Comparison of ENCODE assay signal across 24 mouse cellular contexts in genomic region chr17:45240545-45240944, GRCm38 (mm10).
DNase-seq lines count a peak whose midpoint lies in the region; ATAC-seq and TF ChIP-seq lines count a peak whose summit lies in the region.
"Had no signal": no experiment of that assay in that cellular context is flagged by ENCODE, and none has a peak within 500 bp of the region (broad histone marks: within the 10 kb centered on the region; RNA-seq: fewer than 3 reads in every experiment).

No protein-coding gene starts in this region.

- no peaks in the 10 kb centered on the region for H3K79me3 ChIP-seq in C2C12 (ENCODE audit: low read depth)

- H3ac ChIP-seq in C2C12 (ENCODE audit: control insufficient read depth, insufficient read length, low read depth), result peak overlapping the region; percentile 41

- no peak for TF ChIP-seq CTCF in lung, postnatal 0 days (IDR thresholded peaks at IDR 0.05)
- TF ChIP-seq CTCF in C2C12 (IDR thresholded peaks at IDR 0.05; ENCODE audit: control insufficient read depth, insufficient read depth, insufficient read length), result no peak
- TF ChIP-seq CTCF in embryonic fibroblast, embryonic 13.5 days (IDR thresholded peaks at IDR 0.05; ENCODE audit: borderline replicate concordance, insufficient read depth, low read length), result no peak

- H3K4me1 ChIP-seq in lung, postnatal 0 days (ENCODE audit: insufficient read depth, low read depth, low read length), result no peaks in the 10 kb centered on the region
- peaks cover 12% of the 10 kb centered on the region for H3K4me1 ChIP-seq in embryonic fibroblast, embryonic 13.5 days (ENCODE audit: control insufficient read depth, insufficient read depth, low read length)
- peaks cover 5% of the 10 kb centered on the region; the same call in 1 of the 2 replicates for H3K4me1 ChIP-seq in forebrain, embryonic 12.5 days
- H3K4me1 ChIP-seq in forebrain, embryonic 10.5 days, result peaks cover 14% of the 10 kb centered on the region
- H3K4me1 ChIP-seq: forebrain, embryonic 15.5 days had no signal

- H3K27me3 ChIP-seq in lung, postnatal 0 days (replicated peaks; ENCODE audit: insufficient read depth, low read length), result no peaks in the 10 kb centered on the region
- no peaks in the 10 kb centered on the region for H3K27me3 ChIP-seq in C2C12 (ENCODE audit: control insufficient read depth, insufficient read depth, insufficient read length)
- H3K27me3 ChIP-seq in forebrain, embryonic 12.5 days, result no peaks in the 10 kb centered on the region
- 0 out of 2 replicates have a peak, but pooled peaks cover 3% of the 10 kb centered on the region for H3K27me3 ChIP-seq in forebrain, embryonic 10.5 days (ENCODE audit: poor library complexity, severe bottlenecking)
- H3K27me3 ChIP-seq: forebrain, embryonic 15.5 days; hindbrain, embryonic 15.5 days; limb, embryonic 15.5 days had no signal

- H3K4me3 ChIP-seq in lung, postnatal 0 days (ENCODE audit: low read depth, low read length), result no peak overlapping the region
- H3K4me3 ChIP-seq in C2C12 (ENCODE audit: insufficient read depth, poor library complexity, severe bottlenecking), result no peak overlapping the region
- no peak overlapping the region for H3K4me3 ChIP-seq in embryonic fibroblast, embryonic 13.5 days (ENCODE audit: insufficient read depth, low read length)
- H3K4me3 ChIP-seq in forebrain, embryonic 12.5 days (replicated peaks), result no peak overlapping the region
- no peak overlapping the region for H3K4me3 ChIP-seq in forebrain, embryonic 10.5 days
- H3K4me3 ChIP-seq: erythroblast, embryonic 14.5 days; forebrain, embryonic 15.5 days; hindbrain, embryonic 15.5 days; kidney, embryonic 15.5 days; limb, embryonic 15.5 days had no signal

- no peaks in the 10 kb centered on the region for H3K79me2 ChIP-seq in C2C12 (ENCODE audit: control insufficient read depth, insufficient read depth)

- TF ChIP-seq EP300 in lung, postnatal 0 days (IDR thresholded peaks at IDR 0.05), result no peak

- H3K36me3 ChIP-seq in lung, postnatal 0 days (ENCODE audit: insufficient read depth, low read length), result no peaks in the 10 kb centered on the region
- H3K36me3 ChIP-seq in C2C12 (ENCODE audit: control insufficient read depth, insufficient read depth), result no peaks in the 10 kb centered on the region
- no peaks in the 10 kb centered on the region for H3K36me3 ChIP-seq in forebrain, embryonic 12.5 days (replicated peaks)
- no peaks in the 10 kb centered on the region for H3K36me3 ChIP-seq in forebrain, embryonic 10.5 days (replicated peaks)
- H3K36me3 ChIP-seq: forebrain, embryonic 15.5 days; G1E; hindbrain, embryonic 15.5 days; kidney, embryonic 15.5 days; limb, embryonic 15.5 days had no signal

- peak; percentile 34 to 55 for DNase-seq in cerebellum, postnatal 10 days
- DNase-seq in cerebellum, adult 9-10 months, result no peak
- peak; percentile 14 for DNase-seq in lung, postnatal 0 days (ENCODE audit: low spot score)
- DNase-seq in lung, adult 18-20 months, result no peak
- DNase-seq in forebrain, embryonic 10.5 days (ENCODE audit: extremely low spot score, low spot score), result no peak
- DNase-seq: adrenal gland, postnatal 10 days; cerebellum, adult 2 months; left cerebral cortex, postnatal 4 days; right cerebral cortex, postnatal 14 days; spleen, adult 18-20 months; thymus, postnatal 14 days had no signal

- no peaks in the 10 kb centered on the region for H3K9me3 ChIP-seq in lung, postnatal 0 days (ENCODE audit: low read length)
- H3K9me3 ChIP-seq in forebrain, embryonic 12.5 days, result peaks cover 3% of the 10 kb centered on the region; the same call in 1 of the 2 replicates
- H3K9me3 ChIP-seq in forebrain, embryonic 10.5 days, result peaks cover 13% of the 10 kb centered on the region; the same call in 1 of the 2 replicates
- H3K9me3 ChIP-seq: forebrain, embryonic 15.5 days; hindbrain, embryonic 15.5 days; kidney, embryonic 15.5 days had no signal

- no peak overlapping the region for H3K9ac ChIP-seq in lung, postnatal 0 days (replicated peaks; ENCODE audit: low read depth)
- H3K9ac ChIP-seq in forebrain, embryonic 12.5 days, result no peak overlapping the region
- H3K9ac ChIP-seq: forebrain, embryonic 15.5 days; hindbrain, embryonic 15.5 days; kidney, embryonic 15.5 days; limb, embryonic 15.5 days; liver, embryonic 14.5 days had no signal

- WGBS in lung, postnatal 0 days, result 52% methylated on average over 6 of the region's 6 CpGs
- 68% methylated on average over 6 of the region's 6 CpGs for WGBS in forebrain, embryonic 12.5 days
- WGBS in forebrain, embryonic 10.5 days, result 84% methylated on average over 6 of the region's 6 CpGs

- no peak for ATAC-seq in lung, postnatal 0 days
- ATAC-seq in forebrain, embryonic 12.5 days (ENCODE audit: low FRiP score), result no peak
- ATAC-seq: activated CD4-positive, CD25-positive, alpha-beta regulatory T cell, adult 4 months; forebrain, embryonic 15.5 days had no signal

- H3K4me2 ChIP-seq in lung, postnatal 0 days (replicated peaks; ENCODE audit: low read depth, low read length), result no peak overlapping the region
- H3K4me2 ChIP-seq in forebrain, embryonic 12.5 days, result no peak overlapping the region
- H3K4me2 ChIP-seq: forebrain, embryonic 15.5 days; heart, embryonic 11.5 days; hindbrain, embryonic 15.5 days; kidney, embryonic 15.5 days; limb, embryonic 15.5 days had no signal

- TF ChIP-seq POLR2A in embryonic fibroblast, embryonic 13.5 days (IDR thresholded peaks at IDR 0.05; ENCODE audit: low read depth, low read length), result no peak

- no peak overlapping the region for H3K27ac ChIP-seq in lung, postnatal 0 days (ENCODE audit: low read length)
- H3K27ac ChIP-seq in embryonic fibroblast, embryonic 13.5 days (ENCODE audit: insufficient read depth, low read length), result peak overlapping the region; percentile 70
- no peak overlapping the region for H3K27ac ChIP-seq in forebrain, embryonic 12.5 days
- H3K27ac ChIP-seq in forebrain, embryonic 10.5 days, result no peak overlapping the region
- H3K27ac ChIP-seq: forebrain, embryonic 15.5 days; hindbrain, embryonic 15.5 days; kidney, embryonic 15.5 days; limb, embryonic 15.5 days; liver, embryonic 14.5 days; macrophage had no signal

TF ChIP-seq in C2C12, 6 proteins besides CTCF, POLR2A, EP300 and RAD21:
- TF ChIP-seq CEBPB (IDR thresholded peaks at IDR 0.05; ENCODE audit: low read depth) (no peak), MYOG (IDR thresholded peaks at IDR 0.05; ENCODE audit: control insufficient read depth, extremely low read depth, insufficient read length) (no peak), FOSL1 (IDR thresholded peaks at IDR 0.05; ENCODE audit: insufficient read depth, low read length, poor library complexity, severe bottlenecking) (no peak), MAX (IDR thresholded peaks at IDR 0.05) (no peak), USF1 (IDR thresholded peaks at IDR 0.05; ENCODE audit: low read depth) (no peak), MYOD1 (IDR thresholded peaks at IDR 0.05; ENCODE audit: control insufficient read depth, insufficient read length, low read depth) (no peak)

Comparison
In these comparisons a context has a peak if more than half of its experiments do, and no peak if none do; other contexts are left out.
1. DNase-seq: peak in cerebellum, postnatal 10 days (2 of 2) and lung, postnatal 0 days (single experiment); none in cerebellum, adult 9-10 months (single experiment), lung, adult 18-20 months (0 of 2) and forebrain, embryonic 10.5 days (single experiment).